Mouse (Mus musculus) cerebellum, adult 18-20 months (tissue): ENCODE measurements at regions not wholly inside any gene's neighbourhood (a gene's known extent, or its start where the extent isn't known, plus 50 kb on each side); places are given as distances from the start of the nearest gene placed in this dataset.
A peak's percentile ranks its signal among the peaks of the same experiment; 100 is the strongest.

Source experiments
- DNase-seq, 2 experiments: peaks; one replicate each; pipeline ENCODE4 v3.0.0; 2021

- DNase-seq: no peak
Measured at GRCm38 (mm10) chrX:57784959-57785358, 237.5 kb upstream of the Zic3 start.

GRCm38 (mm10) chrX:57787615-57788014, 234.9 kb upstream of the Zic3 start:
- peak; percentile 68 to 77 for DNase-seq

- no peak for DNase-seq
Measured at GRCm38 (mm10) chrX:57797956-57798355, 224.5 kb upstream of the Zic3 start.

GRCm38 (mm10) chrX:57798394-57798793, 224.1 kb upstream of the Zic3 start:
- DNase-seq: no peak

- DNase-seq: no peak
Measured at GRCm38 (mm10) chrX:57798869-57799268, 223.6 kb upstream of the Zic3 start.
